7 mouse cellular contexts compared by ENCODE assay signal in the genomic region with DNA sequence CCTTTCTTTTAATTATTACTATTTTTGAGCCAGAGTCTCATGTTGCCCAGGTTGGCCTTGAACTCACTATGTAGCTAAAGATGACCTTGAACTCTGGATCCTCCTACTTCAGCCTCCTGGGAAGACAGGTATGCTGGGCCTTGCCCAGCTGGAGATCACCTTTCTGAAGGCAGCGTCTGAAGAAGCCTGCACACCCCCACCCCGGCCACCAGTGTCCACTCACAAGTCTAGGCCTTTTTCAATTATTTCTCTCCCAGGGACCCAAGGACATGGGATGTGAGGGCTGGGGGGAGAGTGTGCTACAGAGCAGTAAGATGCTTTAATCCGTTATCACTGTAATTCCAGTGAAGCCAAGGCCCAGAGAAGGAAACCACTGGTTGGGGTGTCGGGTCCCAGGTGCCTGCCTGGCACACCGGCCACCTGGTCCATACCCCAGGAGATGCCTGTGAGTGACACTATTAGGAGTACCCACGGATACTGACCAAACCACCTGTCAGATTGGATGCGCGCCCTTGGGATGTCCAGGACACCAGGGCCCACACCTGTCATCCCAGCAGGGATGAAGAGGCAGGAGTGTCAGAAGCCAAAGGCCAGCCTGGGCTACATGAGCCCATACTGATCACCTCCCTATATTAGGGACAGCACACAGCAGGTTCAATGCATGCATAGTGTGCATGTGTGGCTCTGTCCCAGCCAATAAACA. TPM values are rescaled to one million over a fixed set of nuclear protein-coding genes. Genes with fewer than 3 reads are reported as not detected.
DNase-seq lines count a peak whose midpoint lies in the region; ATAC-seq lines count a peak whose summit lies in the region.

No protein-coding gene starts in this region.

- peaks cover 51% of the 10 kb centered on the region for H3K4me1 ChIP-seq in kidney, embryonic 16.5 days (ENCODE audit: insufficient read depth, low read length)
- peaks cover 61% of the 10 kb centered on the region for H3K4me1 ChIP-seq in hindbrain, embryonic 13.5 days (replicated peaks)

- peak; percentile 3 for DNase-seq in lung, postnatal 10 days
- DNase-seq in lung, postnatal 36 days, result no peak
- DNase-seq in adrenal gland, adult 2 months, result peak; percentile 15
- peak; percentile 3 for DNase-seq in adrenal gland, postnatal 25 days
- no peak for DNase-seq in yolk sac, embryonic 10.5 days (ENCODE audit: low spot score)

- ATAC-seq in kidney, embryonic 16.5 days (ENCODE audit: low FRiP score, low TSS enrichment), result no peak
- no peak for ATAC-seq in hindbrain, embryonic 13.5 days (ENCODE audit: low FRiP score)

- H3K9ac ChIP-seq in kidney, embryonic 16.5 days (replicated peaks; ENCODE audit: low read length), result no peak overlapping the region
- no peak overlapping the region for H3K9ac ChIP-seq in hindbrain, embryonic 13.5 days

- no peaks in the 10 kb centered on the region for H3K36me3 ChIP-seq in kidney, embryonic 16.5 days (ENCODE audit: insufficient read depth, low read length)
- H3K36me3 ChIP-seq in hindbrain, embryonic 13.5 days, result no peaks in the 10 kb centered on the region

- no peak overlapping the region for H3K4me3 ChIP-seq in kidney, embryonic 16.5 days (ENCODE audit: low read length)
- H3K4me3 ChIP-seq in hindbrain, embryonic 13.5 days, result no peak overlapping the region

- no peak overlapping the region for H3K4me2 ChIP-seq in kidney, embryonic 16.5 days (replicated peaks; ENCODE audit: low read depth, low read length)
- no peak overlapping the region for H3K4me2 ChIP-seq in hindbrain, embryonic 13.5 days

- peak overlapping the region; percentile 13; the same call in 1 of the 2 replicates for H3K27ac ChIP-seq in kidney, embryonic 16.5 days (ENCODE audit: low read length)
- H3K27ac ChIP-seq in hindbrain, embryonic 13.5 days, result no peak overlapping the region

- WGBS in kidney, embryonic 16.5 days, result 85% methylated on average over 8 of the region's 8 CpGs
- 74% methylated on average over 8 of the region's 8 CpGs for WGBS in hindbrain, embryonic 13.5 days

- no peaks in the 10 kb centered on the region for H3K9me3 ChIP-seq in kidney, embryonic 16.5 days (ENCODE audit: low read length)
- no peaks in the 10 kb centered on the region for H3K9me3 ChIP-seq in hindbrain, embryonic 13.5 days

- H3K27me3 ChIP-seq in kidney, embryonic 16.5 days (ENCODE audit: insufficient read depth, low read length), result no peaks in the 10 kb centered on the region
- H3K27me3 ChIP-seq in hindbrain, embryonic 13.5 days, result peaks cover 52% of the 10 kb centered on the region

RNA-seq across cellular contexts. Expression of gene Nfic, which starts 27.5 kb away (rescaled TPM):
- 100 to 1,000 TPM in 1 of 2 experiments, 10 to 100 TPM in 1; 80.8 to 126 TPM for total RNA-seq in adrenal gland, adult 2 months (2021)
- polyA plus RNA-seq in adrenal gland, adult 2 months (2012; rRNA removed), result 142 and 171 TPM in 2 replicates
- total RNA-seq in adrenal gland, postnatal 25 days (2021), result 100 and 129 TPM in 2 replicates
- polyA plus RNA-seq in kidney, embryonic 16.5 days (2015; fragmentation: Nextera tagmentation; extraction: Ambion mirVana), result 87.8 and 92.0 TPM in 2 replicates
- 21.3 and 22.4 TPM in 2 replicates for polyA plus RNA-seq in hindbrain, embryonic 13.5 days (2015; fragmentation: Nextera tagmentation; extraction: Ambion mirVana)

RNA-seq across cellular contexts. Expression of gene Smim24, which starts 35.1 kb away (rescaled TPM):
- 1 to 10 TPM; 1.4 to 1.6 TPM for total RNA-seq in adrenal gland, adult 2 months (2021)
- polyA plus RNA-seq in adrenal gland, adult 2 months (2012; rRNA removed), result 4.5 and 5.4 TPM in 2 replicates
- total RNA-seq in adrenal gland, postnatal 25 days (2021), result 1.4 TPM in 1 of 2 replicates, not detected in the other
- polyA plus RNA-seq in kidney, embryonic 16.5 days (2015; fragmentation: Nextera tagmentation; extraction: Ambion mirVana), result 42.7 and 44.1 TPM in 2 replicates
- 1.8 TPM in 2 replicates for polyA plus RNA-seq in hindbrain, embryonic 13.5 days (2015; fragmentation: Nextera tagmentation; extraction: Ambion mirVana)

RNA-seq across cellular contexts. Expression of gene Gm48552, which starts 39.1 kb away (rescaled TPM):
- 1 to 10 TPM in 1 of 2 experiments, not detected in 1; 1.4 TPM for total RNA-seq in adrenal gland, adult 2 months (2021)
- 2.5 and 4.4 TPM in 2 replicates for polyA plus RNA-seq in adrenal gland, adult 2 months (2012; rRNA removed)
- 1.5 TPM in 1 of 2 replicates, not detected in the other for total RNA-seq in adrenal gland, postnatal 25 days (2021)
- 1.4 and 1.6 TPM in 2 replicates for polyA plus RNA-seq in kidney, embryonic 16.5 days (2015; fragmentation: Nextera tagmentation; extraction: Ambion mirVana)
- 2.0 and 2.3 TPM in 2 replicates for polyA plus RNA-seq in hindbrain, embryonic 13.5 days (2015; fragmentation: Nextera tagmentation; extraction: Ambion mirVana)

RNA-seq across cellular contexts. Expression of gene Gm48551, which starts 43.7 kb away (rescaled TPM):
- total RNA-seq in adrenal gland, adult 2 months (2021), result 1 to 10 TPM; 1.8 to 2.5 TPM
- polyA plus RNA-seq in adrenal gland, adult 2 months (2012; rRNA removed), result 2.9 and 6.7 TPM in 2 replicates
- 1.7 TPM in 2 replicates for total RNA-seq in adrenal gland, postnatal 25 days (2021)
- polyA plus RNA-seq in kidney, embryonic 16.5 days (2015; fragmentation: Nextera tagmentation; extraction: Ambion mirVana), result 5.0 and 5.2 TPM in 2 replicates
- 6.5 and 8.1 TPM in 2 replicates for polyA plus RNA-seq in hindbrain, embryonic 13.5 days (2015; fragmentation: Nextera tagmentation; extraction: Ambion mirVana)

RNA-seq across cellular contexts. Expression of gene Dohh, which starts 43.7 kb away (rescaled TPM):
- 10 to 100 TPM; 39.6 to 54.3 TPM for total RNA-seq in adrenal gland, adult 2 months (2021)
- polyA plus RNA-seq in adrenal gland, adult 2 months (2012; rRNA removed), result 125 and 132 TPM in 2 replicates
- 48.4 and 52.7 TPM in 2 replicates for total RNA-seq in adrenal gland, postnatal 25 days (2021)
- 87.6 and 104 TPM in 2 replicates for polyA plus RNA-seq in kidney, embryonic 16.5 days (2015; fragmentation: Nextera tagmentation; extraction: Ambion mirVana)
- polyA plus RNA-seq in hindbrain, embryonic 13.5 days (2015; fragmentation: Nextera tagmentation; extraction: Ambion mirVana), result 72.1 and 74.8 TPM in 2 replicates

Comparison
In these comparisons a context has a peak if more than half of its experiments do, and no peak if none do; other contexts are left out.
1. DNase-seq: peak in lung, postnatal 10 days (single experiment), adrenal gland, adult 2 months (single experiment) and adrenal gland, postnatal 25 days (single experiment); none in lung, postnatal 36 days (single experiment) and yolk sac, embryonic 10.5 days (single experiment).